Mouse (Mus musculus) megakaryocyte, embryonic 14.5 days (primary cell): ENCODE data around the gene Pcare. TPM values are rescaled to one million over a fixed set of nuclear protein-coding genes. Genes with fewer than 3 reads are reported as not detected.

Experiments used
- H3K27me3 ChIP-seq: replicated peaks from 2 replicates; pipeline ENCODE3; 2012; ENCODE audit warnings: inconsistent platforms
- H3K36me3 ChIP-seq: replicated peaks from 2 replicates; pipeline ENCODE3; 2012; ENCODE audit warnings: low read length, inconsistent platforms, mixed read lengths
- H3K4me1 ChIP-seq: 2 replicates; pipeline ENCODE4 v1.6.1; 2012; ENCODE audit warnings: inconsistent platforms
- H3K4me3 ChIP-seq: replicated peaks from 2 replicates; pipeline ENCODE3; 2012; ENCODE audit warnings: moderate library complexity, mild to moderate bottlenecking, inconsistent platforms
- H3K9me3 ChIP-seq: 2 replicates; pipeline ENCODE4 v1.6.1; 2012; ENCODE audit warnings: inconsistent platforms
- FLI1 ChIP-seq: IDR thresholded peaks from 2 replicates; pipeline ENCODE4 v1.6.1; 2012; ENCODE audit warnings: low read length, inconsistent platforms, mixed read lengths
- GATA1 ChIP-seq: IDR thresholded peaks from 3 replicates; pipeline ENCODE4 v1.6.1; 2012; ENCODE audit warnings: mixed read lengths, low read length, inconsistent platforms, borderline replicate concordance
- polyA plus RNA-seq: library from polyadenylated mRNA; stranded (reverse); fragments of >175 nt; gene quantifications from 2 replicates; pipeline ENCODE4 v1.2.3, GENCODE M21; 2012; ENCODE audit warnings: low replicate concordance; ENCODE audit not compliant: insufficient read depth

The Pcare gene
- polyA plus RNA-seq, 1 experiment = not detected

DNA sequence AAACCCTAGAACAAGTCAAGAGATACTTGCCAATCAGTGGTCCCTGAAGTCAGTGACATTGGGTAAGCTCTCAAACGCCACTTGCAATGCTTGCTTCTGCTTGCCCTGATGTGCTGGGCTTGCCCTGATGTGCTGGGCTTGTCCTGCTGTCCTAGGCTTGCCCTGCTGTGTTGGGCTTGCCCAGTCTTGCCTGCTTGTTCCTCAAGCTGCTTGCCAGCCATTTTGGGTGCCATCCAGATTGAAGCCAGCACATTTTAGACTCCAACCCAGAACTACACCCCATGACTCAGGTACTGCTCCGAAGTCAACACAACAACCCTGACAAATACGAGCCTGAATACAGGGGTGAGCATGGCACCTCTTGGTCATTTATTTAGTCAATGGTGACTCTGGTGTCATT is 10.5 kb downstream of the Pcare start:
- no peak overlapping the region for H3K4me3 ChIP-seq
- no peak for TF ChIP-seq FLI1
- no peak for TF ChIP-seq GATA1
- no peaks in the 10 kb centered on the region for H3K36me3 ChIP-seq
- peaks cover 19% of the 10 kb centered on the region for H3K9me3 ChIP-seq
- no peaks in the 10 kb centered on the region for H3K4me1 ChIP-seq
- H3K27me3 ChIP-seq = peaks cover 2% of the 10 kb centered on the region

DNA sequence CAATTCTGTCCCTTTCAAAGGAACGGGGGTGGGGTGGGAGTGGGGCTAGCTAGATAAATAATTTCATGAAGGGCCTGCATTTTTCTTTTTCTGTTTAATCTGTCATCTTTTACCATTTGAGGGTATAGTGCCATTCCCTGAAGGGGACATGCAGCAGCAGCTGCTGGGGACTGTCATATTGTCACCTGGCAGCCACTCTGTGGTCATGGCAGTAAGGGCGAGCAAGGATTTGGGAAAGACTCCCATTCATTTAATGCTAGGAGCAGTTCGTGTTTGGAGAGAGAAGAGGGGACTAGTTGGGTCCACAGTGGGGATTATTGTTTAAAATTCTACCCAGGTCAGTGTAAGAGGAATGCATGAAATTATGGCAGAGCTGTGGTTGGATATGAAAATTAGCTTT is 16.3 kb downstream of the Pcare start:
- TF ChIP-seq FLI1 (no peak), GATA1 (no peak)
- H3K9me3 ChIP-seq = peaks cover 15% of the 10 kb centered on the region
- no peak overlapping the region for H3K4me3 ChIP-seq
- H3K4me1 ChIP-seq = no peaks in the 10 kb centered on the region
- peaks cover 3% of the 10 kb centered on the region for H3K27me3 ChIP-seq
- H3K36me3 ChIP-seq = no peaks in the 10 kb centered on the region

DNA sequence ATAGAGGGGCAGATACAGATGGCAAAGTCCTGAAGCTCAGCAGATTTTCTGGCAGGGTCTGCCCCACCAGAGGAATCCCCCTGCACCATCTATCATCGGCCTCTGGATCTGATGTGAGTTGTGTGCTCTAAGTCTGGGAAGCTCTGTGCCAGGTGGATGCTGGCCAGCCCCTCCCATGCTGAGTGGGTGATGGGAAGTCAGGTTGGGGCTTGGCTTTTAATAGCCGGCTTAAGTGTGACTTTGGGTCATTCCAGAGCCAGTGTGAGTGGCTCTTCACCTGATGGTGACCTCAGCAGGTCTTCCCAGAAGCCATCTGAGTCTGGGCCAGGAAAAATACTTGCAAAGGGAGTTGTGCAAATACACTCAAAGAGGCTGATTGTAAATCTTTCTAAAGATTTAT is 22.0 kb downstream of the Pcare start:
- Histone ChIP-seq H3K27me3 (peaks cover 24% of the 10 kb centered on the region), H3K4me3 (no peak overlapping the region), H3K36me3 (no peaks in the 10 kb centered on the region), H3K4me1 (no peaks in the 10 kb centered on the region), H3K9me3 (peaks cover 15% of the 10 kb centered on the region)
- TF ChIP-seq GATA1 (no peak), FLI1 (no peak)

DNA sequence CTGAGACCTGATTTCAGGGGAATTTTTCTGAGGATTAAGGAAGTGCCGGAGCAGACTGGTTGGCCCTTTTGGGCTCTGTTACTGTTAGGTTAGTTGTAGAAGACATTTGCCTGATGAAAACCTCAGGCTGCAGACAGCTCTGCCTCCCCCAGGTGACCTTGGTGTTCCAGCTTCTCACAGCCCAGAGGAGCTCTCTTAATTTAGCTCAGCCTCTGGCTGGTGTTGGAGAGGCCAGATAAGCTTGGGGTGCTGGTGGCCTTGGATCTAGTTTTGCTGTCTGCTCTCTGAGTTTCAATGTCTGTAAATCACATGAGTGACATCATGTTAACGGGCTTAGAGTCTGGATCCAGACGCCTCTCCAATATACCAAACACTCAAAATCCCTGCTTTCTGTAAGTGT is 31.7 kb downstream of the Pcare start:
- H3K4me3 ChIP-seq = no peak overlapping the region
- peaks cover 9% of the 10 kb centered on the region for H3K4me1 ChIP-seq
- peaks cover 21% of the 10 kb centered on the region for H3K9me3 ChIP-seq
- TF ChIP-seq GATA1 (no peak), FLI1 (no peak)
- no peaks in the 10 kb centered on the region for H3K36me3 ChIP-seq
- H3K27me3 ChIP-seq = peaks cover 55% of the 10 kb centered on the region

DNA sequence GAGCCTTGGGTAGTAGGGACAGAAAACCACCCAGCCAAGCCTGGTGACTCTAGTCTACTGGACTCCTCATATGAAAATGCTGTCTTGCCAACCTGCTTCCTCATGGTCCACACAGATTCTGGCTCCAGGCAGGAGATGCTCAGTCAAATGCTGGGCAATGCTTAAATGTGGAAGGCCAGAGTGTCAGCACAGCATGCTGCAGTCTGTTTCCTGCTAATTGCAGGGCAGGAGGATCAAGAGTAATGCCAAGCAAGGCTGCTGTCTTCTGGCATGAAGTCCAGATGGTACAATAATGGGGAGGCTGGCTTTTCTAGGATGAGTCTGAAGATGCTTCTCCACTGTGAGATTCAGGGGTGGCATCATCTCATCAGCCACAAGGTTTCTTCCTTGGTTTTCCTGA is 32.3 kb downstream of the Pcare start:
- peaks cover 23% of the 10 kb centered on the region for H3K9me3 ChIP-seq
- peaks cover 60% of the 10 kb centered on the region for H3K27me3 ChIP-seq
- H3K4me3 ChIP-seq = no peak overlapping the region
- TF ChIP-seq FLI1 (no peak), GATA1 (no peak)
- no peaks in the 10 kb centered on the region for H3K36me3 ChIP-seq
- peaks cover 9% of the 10 kb centered on the region for H3K4me1 ChIP-seq

DNA sequence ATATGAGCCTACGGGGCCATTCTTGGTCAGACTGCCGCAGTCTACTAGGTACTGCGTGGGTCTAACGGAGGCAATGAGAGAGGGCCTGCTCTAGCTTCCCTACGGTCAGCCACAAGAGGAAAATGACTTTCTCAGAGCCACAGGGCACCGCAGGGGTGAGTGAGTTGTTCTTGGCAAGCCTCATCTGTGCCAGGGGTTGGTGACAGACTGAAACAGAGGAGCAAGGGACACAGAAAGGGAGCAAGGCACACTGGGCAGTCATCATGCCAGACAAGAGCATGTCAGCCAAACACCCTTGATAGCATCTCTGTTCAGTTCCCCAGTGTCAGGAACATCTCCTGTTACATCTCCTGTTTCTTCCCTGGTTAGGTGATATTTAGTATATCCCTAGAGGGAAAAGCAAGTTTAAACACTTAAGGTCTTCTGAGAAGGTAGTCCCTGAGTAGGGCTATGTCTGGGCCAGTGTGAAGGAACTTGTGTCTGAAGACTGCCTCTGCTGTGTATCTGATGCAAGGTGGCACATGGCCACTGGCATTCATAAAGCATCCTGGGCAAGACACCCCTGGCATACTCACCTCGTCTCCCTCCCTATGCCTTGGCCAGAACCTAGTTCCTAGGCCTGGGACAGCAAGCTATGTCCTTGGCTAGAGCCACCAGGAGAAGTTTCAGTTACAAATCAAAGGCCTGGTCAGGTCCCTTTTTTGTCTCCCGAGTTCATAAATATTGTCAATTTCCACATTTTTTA is 34.6 kb downstream of the Pcare start:
- peaks cover 18% of the 10 kb centered on the region for H3K9me3 ChIP-seq
- H3K36me3 ChIP-seq = no peaks in the 10 kb centered on the region
- H3K4me1 ChIP-seq = peaks cover 9% of the 10 kb centered on the region
- TF ChIP-seq FLI1 = no peak
- TF ChIP-seq GATA1 = no peak
- peaks cover 54% of the 10 kb centered on the region for H3K27me3 ChIP-seq
- H3K4me3 ChIP-seq = no peak overlapping the region

DNA sequence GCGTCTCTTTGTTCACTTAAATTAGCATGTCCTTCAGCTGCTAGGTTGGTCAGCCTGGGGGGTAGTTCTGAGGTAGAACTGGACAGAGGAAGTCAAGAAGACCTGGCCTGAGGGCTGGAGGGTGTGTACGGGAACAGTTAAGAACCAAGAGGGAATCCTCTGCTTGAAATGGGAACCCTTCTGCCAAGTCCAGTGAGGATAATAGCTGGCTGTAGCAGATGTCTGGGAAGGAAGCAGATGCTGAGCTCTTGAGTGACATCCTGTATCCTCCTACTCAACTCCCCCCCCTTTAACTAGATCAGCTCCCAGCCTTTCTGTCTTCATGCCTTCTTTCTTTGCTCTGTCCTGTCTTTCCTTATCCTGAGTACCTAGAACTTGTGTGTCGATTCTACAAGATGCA is 37.7 kb downstream of the Pcare start:
- no peak overlapping the region for H3K4me3 ChIP-seq
- H3K9me3 ChIP-seq = peaks cover 18% of the 10 kb centered on the region
- H3K27me3 ChIP-seq = peaks cover 49% of the 10 kb centered on the region
- H3K4me1 ChIP-seq = no peaks in the 10 kb centered on the region
- TF ChIP-seq FLI1 = no peak
- TF ChIP-seq GATA1 = no peak
- no peaks in the 10 kb centered on the region for H3K36me3 ChIP-seq

DNA sequence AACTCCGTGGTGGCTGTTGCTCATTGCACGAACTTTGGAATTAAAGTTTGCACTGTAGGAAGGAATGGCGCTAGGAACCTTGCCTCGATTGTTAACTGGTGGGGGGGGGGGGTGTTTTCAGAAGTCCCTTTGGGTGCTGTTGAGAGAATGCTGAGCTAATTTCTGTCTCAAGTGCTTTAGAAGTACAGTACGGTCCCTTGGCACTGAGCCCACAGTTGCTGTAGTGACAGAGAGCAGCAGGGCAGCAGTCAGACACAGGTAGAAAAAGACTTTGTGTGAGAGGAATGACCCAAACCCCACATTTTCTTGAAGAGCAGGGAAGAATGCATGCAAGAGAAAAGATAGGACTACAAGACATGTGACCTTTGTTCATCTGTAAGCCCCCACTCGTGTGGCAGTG is 40.4 kb downstream of the Pcare start:
- TF ChIP-seq GATA1 = no peak
- no peak for TF ChIP-seq FLI1
- Histone ChIP-seq H3K36me3 (no peaks in the 10 kb centered on the region), H3K27me3 (peaks cover 38% of the 10 kb centered on the region), H3K9me3 (peaks cover 10% of the 10 kb centered on the region), H3K4me3 (no peak overlapping the region), H3K4me1 (no peaks in the 10 kb centered on the region)

DNA sequence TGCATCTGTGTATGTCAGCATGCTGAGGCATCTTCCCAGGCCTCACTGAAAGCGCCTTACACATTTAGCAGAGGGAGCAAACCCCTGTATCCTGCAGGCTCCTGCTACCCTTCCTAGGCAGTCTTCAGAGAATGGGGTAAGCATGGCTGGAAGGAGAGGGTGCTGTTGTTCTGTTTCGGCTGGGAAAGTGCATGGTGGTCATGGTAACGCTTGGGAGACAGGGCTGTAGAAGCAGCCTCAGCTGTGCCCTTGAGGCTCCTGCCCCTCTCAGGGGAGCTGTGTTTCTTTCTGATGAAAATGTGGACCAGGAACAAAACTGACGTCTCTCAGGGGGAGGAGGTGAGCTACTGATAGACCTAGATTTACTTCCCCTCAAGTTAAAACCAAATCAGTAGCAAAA is 45.0 kb downstream of the Pcare start:
- Histone ChIP-seq H3K36me3 (no peaks in the 10 kb centered on the region), H3K27me3 (peaks cover 23% of the 10 kb centered on the region), H3K9me3 (peaks cover 17% of the 10 kb centered on the region), H3K4me1 (no peaks in the 10 kb centered on the region), H3K4me3 (no peak overlapping the region)
- TF ChIP-seq GATA1 (no peak), FLI1 (no peak)

DNA sequence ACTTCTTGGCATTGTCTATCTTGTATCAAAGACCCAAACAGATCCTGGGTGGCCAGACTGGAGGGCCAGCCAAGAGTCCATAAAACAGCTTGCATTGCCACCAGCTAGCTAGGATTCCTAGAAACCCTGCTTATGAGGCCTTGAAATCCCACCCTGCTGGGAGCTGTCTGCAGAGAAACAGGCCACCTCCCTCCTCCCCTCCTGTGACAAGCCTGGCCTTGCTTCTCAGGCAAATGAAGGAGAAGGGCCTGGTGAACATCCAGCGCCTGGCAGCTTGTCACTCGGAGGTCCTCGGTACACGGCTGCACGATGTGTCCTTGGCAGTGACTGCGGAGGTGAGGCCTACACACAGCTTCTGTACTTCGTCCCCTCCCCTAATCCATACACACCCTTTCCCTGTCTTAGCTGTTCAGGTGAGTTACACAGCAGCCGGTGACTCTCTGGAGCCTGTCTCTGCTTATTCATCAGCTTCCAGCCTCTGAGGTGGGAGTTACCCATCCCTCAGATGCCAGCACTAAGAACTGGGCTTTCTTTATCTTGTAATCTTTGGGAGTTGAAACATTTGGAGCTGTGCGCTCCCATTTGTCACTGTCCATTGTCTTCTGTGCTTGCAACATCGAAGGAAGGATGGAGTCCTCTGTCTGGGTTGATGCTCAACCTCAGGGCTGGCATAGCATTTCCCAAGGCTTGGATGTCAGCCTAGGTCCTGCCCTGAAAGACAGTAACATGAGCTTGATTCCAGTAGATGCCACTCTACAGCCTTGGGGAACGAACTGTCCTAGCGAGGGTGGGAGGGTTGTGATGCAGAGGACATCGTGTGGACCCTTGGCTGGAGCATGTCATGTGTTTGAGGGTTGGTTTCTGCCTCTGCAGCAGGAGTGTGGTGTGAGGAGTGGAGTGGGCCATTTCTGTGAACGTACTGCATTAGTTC is 46.9 kb downstream of the Pcare start:
- Histone ChIP-seq H3K27me3 (peaks cover 23% of the 10 kb centered on the region), H3K36me3 (no peaks in the 10 kb centered on the region), H3K4me3 (peak overlapping the region; percentile 0), H3K9me3 (peaks cover 17% of the 10 kb centered on the region), H3K4me1 (no peaks in the 10 kb centered on the region)
- no peak for TF ChIP-seq GATA1
- no peak for TF ChIP-seq FLI1
